Mouse (Mus musculus): ENCODE measurements around the gene Ddx20. TPM values are rescaled to one million over a fixed set of nuclear protein-coding genes. Genes with fewer than 3 reads are reported as not detected.
A peak's percentile ranks its signal among the peaks of the same experiment; 100 is the strongest.

The Ddx20 gene
- polyA plus RNA-seq (2015; fragmentation: Nextera tagmentation; extraction: Ambion mirVana) = 38.0 and 38.7 TPM in 2 replicates

GRCm38 (mm10) chr3:105687324-105688060 lies at the start of gene Ddx20:
Gene Ddx20, minus strand, starts transcription at chr3:105687574.
- WGBS = under 1% methylated on average over 70 of the region's 72 CpGs
- peak; percentile 97 for ATAC-seq (replicated peaks; ENCODE audit: low FRiP score)
- H3K27me3 ChIP-seq = no peaks in the 10 kb centered on the region
- peaks cover 26% of the 10 kb centered on the region for H3K36me3 ChIP-seq
- peak within 1 kb of the TSS; percentile 98 for H3K4me3 ChIP-seq (replicated peaks)
- peak within 1 kb of the TSS; percentile 88 for H3K27ac ChIP-seq
- peak within 1 kb of the TSS; percentile 93 for H3K9ac ChIP-seq
- H3K4me1 ChIP-seq = peaks cover 13% of the 10 kb centered on the region
- no peaks in the 10 kb centered on the region for H3K9me3 ChIP-seq (replicated peaks)
- H3K4me2 ChIP-seq = peak within 1 kb of the TSS; percentile 74

DNA sequence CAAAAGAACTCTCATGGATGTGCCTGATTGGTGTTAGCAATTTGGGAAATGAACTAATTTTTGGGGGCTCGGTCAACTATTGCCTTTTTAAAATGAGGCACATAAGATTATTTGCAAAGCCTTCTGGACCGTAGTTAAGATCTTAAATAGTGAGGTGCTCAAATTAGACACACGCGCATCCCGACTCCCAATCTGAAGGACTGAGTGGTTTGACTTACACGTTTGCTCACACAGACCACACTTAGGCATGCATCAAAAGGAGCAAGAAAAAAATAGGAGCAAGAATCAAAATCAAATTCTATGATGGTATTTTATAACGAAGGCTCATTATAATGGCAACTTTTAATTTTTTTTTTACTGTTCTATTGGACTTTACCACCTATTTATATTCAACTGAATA lies 49.7 kb upstream of the Ddx20 start:
- no peaks in the 10 kb centered on the region for H3K4me1 ChIP-seq
- no peak overlapping the region for H3K9ac ChIP-seq
- no peak for ATAC-seq (replicated peaks; ENCODE audit: low FRiP score)
- H3K9me3 ChIP-seq (replicated peaks) = no peaks in the 10 kb centered on the region
- no peaks in the 10 kb centered on the region for H3K27me3 ChIP-seq
- H3K36me3 ChIP-seq = peaks cover 33% of the 10 kb centered on the region
- H3K27ac ChIP-seq = no peak overlapping the region
- no peak overlapping the region for H3K4me2 ChIP-seq
- no peak overlapping the region for H3K4me3 ChIP-seq (replicated peaks)
- 90% methylated on average over 7 of the region's 7 CpGs for WGBS

DNA sequence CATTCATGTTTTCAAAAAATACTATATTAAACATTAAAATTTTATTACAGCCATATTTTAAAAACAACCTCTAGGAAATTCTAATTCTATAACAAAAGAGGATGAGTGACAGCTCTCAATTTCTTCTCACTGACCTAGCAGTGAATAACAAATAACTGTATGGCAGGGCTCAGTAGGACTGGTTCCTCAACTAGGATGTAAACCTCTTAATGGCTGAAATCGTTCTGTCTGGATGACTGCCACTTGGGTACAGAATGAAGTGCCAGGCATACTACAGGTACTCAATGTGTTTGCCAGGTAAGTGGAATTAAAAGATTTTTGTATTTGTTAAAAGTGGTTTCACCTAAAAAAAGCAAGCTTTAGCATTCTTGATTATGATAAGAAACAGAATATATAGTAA lies 48.8 kb upstream of the Ddx20 start:
- Histone ChIP-seq H3K9ac (no peak overlapping the region), H3K9me3 (replicated peaks) (no peaks in the 10 kb centered on the region), H3K4me2 (no peak overlapping the region), H3K27ac (no peak overlapping the region), H3K4me1 (no peaks in the 10 kb centered on the region), H3K36me3 (peaks cover 39% of the 10 kb centered on the region), H3K4me3 (replicated peaks) (no peak overlapping the region), H3K27me3 (no peaks in the 10 kb centered on the region)
- 94% methylated on average over 1 of the region's 1 CpGs for WGBS
- ATAC-seq (replicated peaks; ENCODE audit: low FRiP score) = no peak

DNA sequence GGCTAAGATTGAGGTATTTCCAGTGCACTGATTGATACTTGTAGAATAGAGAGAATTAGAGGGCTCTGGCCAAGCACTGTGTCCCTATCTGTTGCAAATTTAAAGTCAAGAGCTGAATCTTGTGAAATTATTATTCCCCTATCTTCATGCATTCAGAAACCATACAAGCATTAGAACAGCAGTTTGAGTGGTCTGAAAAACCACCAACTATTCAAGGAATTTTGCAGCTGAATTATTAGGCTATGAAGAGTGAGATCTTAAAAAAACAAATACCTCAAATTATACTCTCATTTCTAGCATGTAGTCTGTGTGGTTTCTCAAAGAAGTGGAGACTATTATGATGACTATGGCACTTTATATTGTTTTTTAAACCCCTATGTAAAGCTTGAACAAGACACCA lies 47.9 kb upstream of the Ddx20 start:
- Histone ChIP-seq H3K9ac (no peak overlapping the region), H3K9me3 (replicated peaks) (no peaks in the 10 kb centered on the region), H3K27me3 (no peaks in the 10 kb centered on the region), H3K36me3 (peaks cover 47% of the 10 kb centered on the region), H3K4me2 (no peak overlapping the region), H3K4me3 (replicated peaks) (no peak overlapping the region), H3K27ac (no peak overlapping the region), H3K4me1 (no peaks in the 10 kb centered on the region)
- ATAC-seq (replicated peaks; ENCODE audit: low FRiP score) = no peak

GRCm38 (mm10) chr3:105733538-105733937 lies 46.2 kb upstream of the Ddx20 start:
- no peak overlapping the region for H3K4me3 ChIP-seq (replicated peaks)
- 90% methylated on average over 4 of the region's 4 CpGs for WGBS
- no peak overlapping the region for H3K27ac ChIP-seq
- H3K4me1 ChIP-seq = no peaks in the 10 kb centered on the region
- H3K4me2 ChIP-seq = no peak overlapping the region
- H3K9ac ChIP-seq = no peak overlapping the region
- H3K36me3 ChIP-seq = peaks cover 49% of the 10 kb centered on the region
- H3K27me3 ChIP-seq = no peaks in the 10 kb centered on the region
- ATAC-seq (replicated peaks; ENCODE audit: low FRiP score) = no peak
- no peaks in the 10 kb centered on the region for H3K9me3 ChIP-seq (replicated peaks)

- no peak for ATAC-seq (replicated peaks; ENCODE audit: low FRiP score)
- no peak overlapping the region for H3K4me3 ChIP-seq (replicated peaks)
- no peaks in the 10 kb centered on the region for H3K4me1 ChIP-seq
- H3K9ac ChIP-seq = no peak overlapping the region
- H3K27ac ChIP-seq = no peak overlapping the region
- H3K27me3 ChIP-seq = no peaks in the 10 kb centered on the region
- WGBS = 91% methylated on average over 4 of the region's 4 CpGs
- no peak overlapping the region for H3K4me2 ChIP-seq
- peaks cover 45% of the 10 kb centered on the region for H3K36me3 ChIP-seq
- no peaks in the 10 kb centered on the region for H3K9me3 ChIP-seq (replicated peaks)
These were observed 45.0 kb upstream of the Ddx20 start for GRCm38 (mm10) chr3:105732360-105732759.

- no peak overlapping the region for H3K4me3 ChIP-seq (replicated peaks)
- H3K9me3 ChIP-seq (replicated peaks) = no peaks in the 10 kb centered on the region
- H3K27ac ChIP-seq = no peak overlapping the region
- no peak for ATAC-seq (replicated peaks; ENCODE audit: low FRiP score)
- H3K4me2 ChIP-seq = no peak overlapping the region
- H3K4me1 ChIP-seq = 0 out of 2 replicates have a peak, but pooled peaks cover 2% of the 10 kb centered on the region
- H3K27me3 ChIP-seq = no peaks in the 10 kb centered on the region
- 2% methylated on average over 1 of the region's 1 CpGs for WGBS
- peaks cover 18% of the 10 kb centered on the region for H3K36me3 ChIP-seq
- H3K9ac ChIP-seq = no peak overlapping the region
These were observed 38.7 kb upstream of the Ddx20 start for GRCm38 (mm10) chr3:105726037-105726436.

GRCm38 (mm10) chr3:105722510-105722909 lies 35.1 kb upstream of the Ddx20 start:
- 92% methylated on average over 3 of the region's 3 CpGs for WGBS
- no peak overlapping the region for H3K27ac ChIP-seq
- no peak overlapping the region for H3K4me3 ChIP-seq (replicated peaks)
- no peaks in the 10 kb centered on the region for H3K27me3 ChIP-seq
- H3K9ac ChIP-seq = no peak overlapping the region
- peaks cover 15% of the 10 kb centered on the region; the same call in 1 of the 2 replicates for H3K4me1 ChIP-seq
- ATAC-seq (replicated peaks; ENCODE audit: low FRiP score) = no peak
- H3K36me3 ChIP-seq = peaks cover 7% of the 10 kb centered on the region
- no peaks in the 10 kb centered on the region for H3K9me3 ChIP-seq (replicated peaks)
- no peak overlapping the region for H3K4me2 ChIP-seq

DNA sequence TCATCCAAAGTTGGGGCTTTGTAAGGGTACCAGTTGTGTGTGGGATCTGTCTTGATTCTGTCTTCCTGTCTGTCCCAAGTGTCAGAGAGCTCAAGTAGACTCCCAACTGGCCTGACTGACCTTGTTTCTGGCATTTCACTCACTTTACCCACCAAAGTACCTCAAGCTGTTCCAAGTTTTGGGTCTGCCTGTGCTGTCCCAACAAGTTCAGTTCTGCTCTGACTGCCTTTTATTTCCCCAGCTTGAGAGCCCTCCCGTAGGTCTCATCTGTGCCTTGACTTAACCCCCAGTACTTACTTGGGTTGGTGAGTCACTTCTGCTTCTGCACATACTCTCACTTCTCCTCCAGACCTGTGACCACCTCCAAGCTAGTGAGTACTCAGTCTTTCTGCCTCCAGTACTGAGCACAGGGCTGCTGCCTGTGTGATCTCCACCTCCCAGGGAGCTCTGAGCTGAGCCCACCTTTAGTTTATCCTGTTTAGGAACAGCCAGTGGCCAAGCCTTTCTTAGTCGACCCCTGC lies 34.4 kb upstream of the Ddx20 start:
- no peak for ATAC-seq (replicated peaks; ENCODE audit: low FRiP score)
- WGBS = 78% methylated on average over 2 of the region's 2 CpGs
- Histone ChIP-seq H3K9me3 (replicated peaks) (no peaks in the 10 kb centered on the region), H3K4me3 (replicated peaks) (no peak overlapping the region), H3K9ac (no peak overlapping the region), H3K36me3 (peaks cover 4% of the 10 kb centered on the region; the same call in 1 of the 2 replicates), H3K27me3 (no peaks in the 10 kb centered on the region), H3K4me2 (no peak overlapping the region), H3K27ac (no peak overlapping the region), H3K4me1 (peaks cover 21% of the 10 kb centered on the region; the same call in 1 of the 2 replicates)

DNA sequence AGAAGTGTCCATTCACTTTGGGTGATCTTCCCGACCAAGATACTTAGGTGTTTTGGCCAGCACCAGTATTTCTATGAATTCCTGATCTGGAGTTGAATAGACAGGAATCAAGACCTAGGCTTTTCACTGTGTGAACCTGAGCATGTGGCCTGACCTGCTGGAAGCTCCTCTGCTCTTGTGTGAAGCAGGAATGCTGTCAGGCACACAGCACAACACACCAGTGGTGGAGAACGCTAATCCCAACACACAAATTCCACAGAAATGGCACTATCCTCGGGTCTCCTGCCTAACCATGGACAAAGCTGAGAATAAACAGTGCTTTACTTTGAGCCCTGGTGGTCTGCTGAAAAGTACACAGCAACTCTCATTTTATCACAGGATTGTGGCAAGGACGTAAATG lies 33.1 kb upstream of the Ddx20 start:
- 82% methylated on average over 4 of the region's 4 CpGs for WGBS
- peaks cover 4% of the 10 kb centered on the region; the same call in 1 of the 2 replicates for H3K36me3 ChIP-seq
- ATAC-seq (replicated peaks; ENCODE audit: low FRiP score) = no peak
- peaks cover 29% of the 10 kb centered on the region; the same call in 1 of the 2 replicates for H3K4me1 ChIP-seq
- H3K9ac ChIP-seq = no peak overlapping the region
- H3K4me3 ChIP-seq (replicated peaks) = no peak overlapping the region
- no peaks in the 10 kb centered on the region for H3K9me3 ChIP-seq (replicated peaks)
- no peaks in the 10 kb centered on the region for H3K27me3 ChIP-seq
- no peak overlapping the region for H3K4me2 ChIP-seq
- H3K27ac ChIP-seq = no peak overlapping the region

- Histone ChIP-seq H3K27ac (no peak overlapping the region), H3K4me3 (replicated peaks) (no peak overlapping the region), H3K36me3 (peaks cover 4% of the 10 kb centered on the region; the same call in 1 of the 2 replicates), H3K4me1 (peaks cover 31% of the 10 kb centered on the region; the same call in 1 of the 2 replicates), H3K27me3 (no peaks in the 10 kb centered on the region), H3K4me2 (no peak overlapping the region), H3K9ac (no peak overlapping the region), H3K9me3 (replicated peaks) (no peaks in the 10 kb centered on the region)
- ATAC-seq (replicated peaks; ENCODE audit: low FRiP score) = no peak
- WGBS = 74% methylated on average over 4 of the region's 4 CpGs
These were observed 32.6 kb upstream of the Ddx20 start for GRCm38 (mm10) chr3:105719979-105720378.

DNA sequence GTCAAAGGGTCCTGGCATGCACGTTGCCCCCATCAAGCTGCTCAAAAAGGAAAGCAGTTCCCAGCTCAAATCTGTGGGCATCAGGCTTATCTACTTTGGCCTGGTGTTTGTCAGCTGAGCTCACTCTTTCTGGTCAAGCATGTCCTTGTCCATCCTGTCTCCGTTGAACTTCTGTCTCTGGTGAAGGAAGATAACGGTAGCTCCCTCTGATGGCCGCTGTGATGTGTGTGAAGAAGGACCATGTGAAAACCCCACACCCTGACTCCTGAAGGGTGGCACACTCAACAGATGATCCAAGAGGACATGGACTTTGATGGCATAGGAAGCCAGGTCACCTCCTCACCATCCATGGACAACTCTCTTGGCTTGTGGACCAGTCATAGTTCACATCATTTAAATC lies 31.4 kb upstream of the Ddx20 start:
- no peak for ATAC-seq (replicated peaks; ENCODE audit: low FRiP score)
- no peaks in the 10 kb centered on the region for H3K27me3 ChIP-seq
- 30% methylated on average over 4 of the region's 4 CpGs for WGBS
- H3K36me3 ChIP-seq = no peaks in the 10 kb centered on the region
- no peak overlapping the region for H3K4me2 ChIP-seq
- H3K4me3 ChIP-seq (replicated peaks) = no peak overlapping the region
- H3K27ac ChIP-seq = 0 out of 2 replicates have a peak overlapping the region, but pooled peaks have one; percentile 24
- H3K4me1 ChIP-seq = peaks cover 41% of the 10 kb centered on the region
- no peak overlapping the region for H3K9ac ChIP-seq
- H3K9me3 ChIP-seq (replicated peaks) = no peaks in the 10 kb centered on the region
